Mouse (Mus musculus) activated CD4-positive, CD25-positive, alpha-beta regulatory T cell, adult 4 months (primary cell): ENCODE measurements around the gene Mgat1. TPM values are rescaled to one million over a fixed set of nuclear protein-coding genes. Genes with fewer than 3 reads are reported as not detected.

ENCODE experiments used
- ATAC-seq: one replicate; pipeline ENCODE4 v1.8.0; 2017
- polyA plus RNA-seq, 2 experiments: library from polyadenylated mRNA; unstranded; fragments of 100-300 nt; shearing (Covaris generic); gene quantifications; one replicate each; pipeline ENCODE4 v1.2.1; 2017

Mgat1 gene
- polyA plus RNA-seq, 2 experiments from 2014 or later = 55.3 to 85.9 TPM

DNA sequence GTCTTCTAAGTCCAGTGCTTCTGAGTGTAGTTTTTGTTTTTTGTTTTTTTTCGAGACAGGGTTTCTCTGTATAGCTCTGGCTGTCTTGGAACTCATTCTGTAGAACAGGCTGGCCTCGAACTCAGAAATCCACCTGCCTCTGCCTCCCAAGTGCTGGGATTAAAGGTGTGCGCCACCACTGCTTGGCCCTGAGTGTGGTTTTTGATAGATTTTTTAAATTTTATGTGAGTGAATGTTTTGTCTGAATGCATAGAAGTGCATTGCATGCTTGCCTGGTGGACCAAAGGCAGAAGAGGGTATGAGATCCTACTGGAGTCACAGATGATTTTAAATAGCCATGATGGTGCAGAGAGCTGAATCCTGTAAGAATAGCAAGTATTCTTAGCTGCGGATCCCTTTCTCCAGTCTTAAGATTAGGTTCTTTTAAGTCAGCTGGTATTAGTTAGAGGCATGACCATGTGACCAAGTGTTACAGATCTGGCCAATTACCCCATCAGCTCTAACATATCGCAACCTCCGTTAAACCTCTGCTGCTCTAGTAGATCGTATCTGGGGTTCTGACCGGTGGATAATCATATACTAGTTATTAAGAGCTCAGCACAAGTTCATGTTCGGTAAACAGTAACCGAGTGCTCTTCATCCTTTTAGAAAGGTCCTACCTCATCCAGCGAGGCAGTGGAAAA lies 906 bp upstream of the Mgat1 start:
- no peak for ATAC-seq

DNA sequence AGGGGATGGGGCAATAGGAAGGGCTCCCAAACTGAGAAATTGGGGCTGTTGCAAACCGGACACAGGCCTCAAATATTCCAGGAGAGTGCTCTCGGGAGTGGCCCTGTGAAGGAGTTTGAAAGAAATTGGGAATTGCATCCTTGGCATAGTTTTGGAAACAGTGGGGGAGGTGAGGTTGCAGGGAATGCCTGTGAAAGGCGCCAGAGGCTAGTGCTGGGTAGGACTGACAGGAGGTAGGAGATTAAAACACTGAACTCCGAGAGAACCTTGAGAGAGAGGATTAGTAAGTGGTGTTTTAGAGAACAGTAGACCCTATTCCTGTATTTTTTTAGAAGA lies 572 bp downstream of the Mgat1 start:
- ATAC-seq = no peak

DNA sequence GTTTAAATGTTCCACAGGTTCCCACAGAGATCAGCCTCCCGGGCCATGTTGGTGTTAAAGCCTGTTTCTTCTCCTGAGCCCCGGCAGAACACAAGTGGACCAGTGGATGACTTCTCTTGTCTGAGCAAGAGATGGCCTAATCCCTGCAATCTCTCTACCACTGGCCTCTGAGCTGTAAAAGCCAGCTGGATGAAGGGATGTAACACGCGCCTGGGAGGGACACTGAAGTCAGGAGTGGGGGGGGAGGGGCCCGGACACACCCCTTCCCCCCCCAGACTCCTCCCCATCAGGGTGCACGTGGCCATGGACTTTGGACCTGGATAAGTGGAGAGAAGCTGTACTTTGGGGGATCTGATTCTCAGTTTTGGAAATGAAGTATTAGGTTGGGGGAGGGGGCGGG lies 1.2 kb downstream of the Mgat1 start:
- ATAC-seq = no peak

DNA sequence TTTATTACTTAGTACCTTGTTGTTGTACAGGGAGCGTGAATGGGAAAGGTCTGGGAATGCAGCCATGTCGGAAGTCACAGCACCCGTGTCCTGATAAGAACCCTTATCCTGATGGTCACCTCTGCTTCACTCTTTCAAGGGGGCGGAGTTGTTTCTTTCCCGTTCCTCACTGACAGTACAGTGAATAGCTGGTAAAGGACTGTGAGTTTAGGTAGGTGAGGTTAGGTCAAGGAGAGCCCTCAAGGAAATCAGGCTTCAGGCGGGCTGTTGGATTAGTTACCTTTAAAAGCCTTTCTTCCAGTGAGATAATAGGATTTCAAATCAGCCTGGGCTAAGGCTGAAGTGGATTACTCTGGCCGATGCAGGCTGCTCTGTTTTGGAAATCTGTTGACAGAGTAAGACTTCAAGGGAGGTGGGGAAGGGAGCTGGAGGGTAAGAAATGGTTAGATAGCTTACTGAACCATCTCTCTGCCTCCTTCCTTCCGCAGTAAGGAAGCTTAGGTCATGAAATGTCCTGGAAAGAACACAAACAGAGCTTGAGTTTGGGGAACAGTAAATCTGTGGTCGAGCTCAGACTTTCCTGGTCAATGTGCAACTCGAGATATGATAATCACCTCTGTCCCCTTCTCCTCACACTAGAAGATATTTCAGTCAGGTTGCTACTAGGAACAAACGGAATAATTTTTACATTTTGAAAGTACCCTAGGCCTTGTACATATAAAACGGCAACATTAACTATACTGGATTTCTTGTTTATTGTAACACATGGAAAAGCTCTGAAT lies 1.8 kb downstream of the Mgat1 start:
- no peak for ATAC-seq

DNA sequence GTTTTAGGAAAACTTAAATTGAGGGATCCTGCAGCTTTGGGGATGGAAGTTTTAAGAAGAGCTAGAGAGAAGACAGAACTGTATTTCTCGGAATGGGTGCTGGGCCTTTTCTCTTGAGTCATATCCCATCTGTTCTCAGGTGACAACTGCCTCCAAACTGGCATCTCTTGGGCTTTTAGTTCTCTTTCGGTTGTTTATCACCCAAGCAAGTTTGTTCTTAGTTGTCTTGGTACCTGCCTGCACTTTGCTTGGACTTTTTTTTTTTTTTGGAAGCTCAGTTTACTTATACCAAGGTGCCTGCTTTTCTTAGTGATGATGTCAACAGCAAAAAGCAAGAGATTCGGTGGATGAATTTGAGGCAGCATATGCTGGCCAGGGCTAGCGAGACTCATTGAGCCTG lies 2.5 kb downstream of the Mgat1 start:
- ATAC-seq = no peak

DNA sequence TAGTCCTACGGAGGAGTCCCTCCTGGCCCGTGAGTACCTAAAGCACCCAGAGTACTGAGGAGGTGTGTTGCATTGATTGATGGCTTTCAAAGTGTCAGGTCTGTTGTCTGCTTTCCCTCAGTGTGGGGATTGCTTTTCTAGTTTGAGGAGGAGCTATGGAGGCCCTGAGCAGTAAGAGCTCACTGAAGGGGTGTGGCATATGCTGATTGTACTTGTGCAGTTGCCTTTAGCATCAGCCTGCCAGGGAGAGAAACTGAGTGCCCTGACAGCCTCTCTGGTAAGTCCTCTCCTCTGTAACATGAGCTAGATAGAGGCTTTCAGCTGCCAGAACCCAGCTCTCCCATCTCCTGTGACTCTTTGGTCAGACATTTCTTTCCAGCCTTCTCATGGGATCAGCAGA lies 3.3 kb downstream of the Mgat1 start:
- peak; percentile 4 for ATAC-seq

DNA sequence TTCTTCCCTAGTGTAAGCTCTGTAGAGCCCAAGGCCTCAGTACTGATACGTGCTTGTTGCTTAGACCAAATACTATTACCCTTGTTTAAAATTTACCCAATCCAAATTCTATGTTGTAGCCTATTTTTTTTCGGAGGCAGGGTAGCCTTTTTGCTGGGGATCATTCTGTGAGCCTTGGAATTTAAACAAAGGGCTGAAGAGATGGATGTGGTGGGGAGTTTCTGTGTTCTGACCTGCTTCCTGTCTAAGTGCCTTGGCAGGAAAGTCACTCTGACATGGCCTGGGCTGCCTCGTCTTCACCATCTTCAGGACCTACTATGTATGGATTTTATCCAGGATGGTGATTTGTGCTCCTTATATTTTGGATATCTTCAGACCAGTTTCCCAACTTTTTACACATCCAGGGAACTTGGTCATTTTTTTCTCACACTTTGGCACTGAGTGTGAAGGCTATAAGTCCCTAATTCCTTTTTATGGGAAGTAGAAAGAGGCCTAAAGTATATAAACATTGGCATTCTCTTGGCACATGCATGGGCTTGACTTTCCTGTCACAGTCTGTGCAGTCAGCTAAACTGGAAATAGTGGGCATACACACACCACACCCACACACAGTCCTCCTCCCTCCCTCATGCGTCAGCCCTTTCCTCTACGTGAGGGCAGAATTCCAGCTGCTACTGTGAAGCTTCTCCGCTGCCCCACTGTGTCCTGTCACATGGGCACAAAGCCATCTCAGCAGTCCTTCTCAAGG lies 4.4 kb downstream of the Mgat1 start:
- peak; percentile 12 for ATAC-seq

DNA sequence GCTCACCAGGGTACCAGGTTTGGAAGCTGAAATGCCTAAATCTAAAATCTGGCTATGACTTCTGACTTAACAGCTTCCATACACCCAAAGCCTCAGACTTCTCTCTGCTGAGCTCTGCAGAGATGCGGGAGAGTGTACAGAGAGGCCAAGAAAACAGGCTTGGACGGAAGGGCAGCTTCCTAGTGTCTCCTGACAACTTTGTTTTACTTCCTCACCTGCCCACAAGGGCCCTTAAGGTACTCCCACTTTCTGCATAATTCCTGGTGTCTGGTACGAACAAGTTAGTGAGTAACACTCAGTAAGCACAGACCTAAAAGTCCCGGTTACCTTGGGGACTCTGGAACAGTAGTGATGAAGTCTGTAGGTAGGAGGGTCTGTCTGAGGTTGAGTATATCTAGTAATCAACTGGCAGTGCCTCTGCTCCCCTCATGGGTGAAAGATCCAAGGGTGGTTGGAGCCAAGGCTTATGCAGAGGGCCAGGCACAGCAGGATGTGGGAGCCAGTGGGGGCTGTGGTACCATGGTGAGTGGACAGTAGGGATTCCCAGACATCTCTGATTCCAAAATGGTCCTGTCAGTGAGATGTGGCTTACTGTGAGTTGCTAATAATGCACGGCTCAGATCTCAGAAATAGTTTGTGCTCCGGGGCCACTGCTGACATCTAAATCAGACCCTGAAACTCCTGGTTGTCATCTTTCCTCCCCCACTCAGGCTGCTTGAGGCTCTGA lies 5.1 kb downstream of the Mgat1 start:
- no peak for ATAC-seq

DNA sequence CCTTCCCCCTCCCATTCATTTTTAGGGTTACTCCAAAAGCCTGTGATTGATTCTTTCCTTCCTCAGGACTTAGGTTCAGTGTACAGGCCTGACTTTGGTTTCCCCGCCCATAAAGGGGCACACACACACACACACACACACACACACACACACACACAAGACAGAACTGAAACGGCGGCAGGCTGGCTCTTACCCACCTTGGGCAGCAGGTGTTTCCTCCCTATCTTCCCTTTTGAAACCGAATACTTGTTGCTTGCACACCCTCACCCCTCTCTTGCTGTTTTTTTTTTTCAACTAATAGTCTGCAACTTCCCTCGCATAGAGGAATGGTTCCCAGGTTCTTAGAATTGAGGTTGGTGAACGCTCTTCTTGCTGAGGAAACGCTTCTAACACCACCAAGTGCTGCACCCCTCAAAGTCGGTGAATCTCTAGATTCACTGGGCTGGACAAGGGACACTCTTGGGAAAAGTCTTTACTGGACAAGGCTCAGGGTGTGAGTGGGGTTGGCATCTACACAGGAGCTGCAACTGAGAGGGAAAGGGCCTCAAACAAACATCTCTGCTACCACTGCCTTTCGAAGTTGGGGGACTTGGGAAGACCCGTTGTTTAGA lies 5.9 kb downstream of the Mgat1 start:
- peak; percentile 48 for ATAC-seq

DNA sequence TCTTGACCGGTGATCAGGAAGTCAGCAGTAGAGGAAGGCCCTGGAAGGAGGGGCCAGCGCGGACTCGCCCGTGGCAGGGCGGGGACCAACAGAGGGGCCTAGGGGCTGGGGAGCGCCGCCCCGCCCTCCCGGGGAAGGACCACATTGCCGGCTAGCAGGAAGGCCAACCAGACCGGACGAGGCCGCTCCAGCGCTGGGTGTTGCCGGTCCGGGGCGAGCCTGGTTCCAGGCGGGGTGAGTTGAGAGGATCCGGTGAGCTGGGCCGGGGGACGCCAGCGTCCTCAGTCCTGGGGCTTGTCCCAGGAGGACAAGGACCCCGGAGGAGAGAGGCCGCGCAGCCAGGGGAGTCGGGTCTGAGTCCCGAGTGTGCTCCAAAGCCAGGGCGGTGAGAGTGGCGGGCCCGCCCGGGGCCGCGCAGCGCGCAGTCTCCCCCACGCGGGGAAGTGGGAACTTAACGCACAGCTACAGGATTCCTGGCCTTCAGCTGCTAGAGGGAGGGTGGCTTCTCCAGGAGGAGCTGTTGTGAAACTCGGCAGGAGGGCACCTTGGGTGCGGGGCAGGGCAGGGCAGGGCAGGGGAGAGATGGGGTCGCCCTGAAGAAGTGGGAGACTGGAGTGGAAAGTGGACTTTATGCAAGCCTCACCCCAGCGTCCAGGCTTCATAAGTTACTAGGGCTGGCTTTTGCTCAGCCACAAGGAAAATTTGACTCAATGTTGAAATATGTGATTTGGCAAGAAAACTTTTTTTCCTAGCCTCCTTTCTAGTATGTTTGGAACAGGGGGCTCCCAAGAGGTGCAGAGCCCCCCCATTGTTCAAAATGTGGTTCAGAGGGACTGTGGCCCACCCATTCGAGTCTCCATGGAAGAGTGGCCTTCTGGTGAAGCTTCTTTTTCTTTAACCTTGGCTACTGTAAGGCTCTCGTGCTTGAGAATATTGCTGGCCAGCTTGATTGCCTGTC lies 6.7 kb downstream of the Mgat1 start:
- ATAC-seq = peak; percentile 20

DNA sequence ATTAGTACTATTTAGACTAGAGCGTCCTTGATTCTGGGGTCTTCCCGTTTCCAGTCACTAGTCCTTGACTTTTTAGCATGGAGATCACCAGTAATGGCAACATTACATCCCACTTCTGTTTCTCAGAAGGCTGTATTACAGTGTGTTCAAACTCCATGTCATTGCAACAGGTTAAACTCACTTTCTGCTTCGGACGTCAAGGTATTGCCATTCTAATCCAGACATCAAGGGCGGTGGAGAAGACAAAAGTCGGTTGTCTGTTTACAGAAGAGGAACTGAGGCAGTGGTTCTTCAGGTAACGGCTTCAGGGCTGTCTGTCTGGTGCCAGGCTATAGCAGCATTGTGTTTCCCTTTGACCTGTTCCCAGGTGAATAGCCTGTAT lies 7.4 kb downstream of the Mgat1 start:
- no peak for ATAC-seq

DNA sequence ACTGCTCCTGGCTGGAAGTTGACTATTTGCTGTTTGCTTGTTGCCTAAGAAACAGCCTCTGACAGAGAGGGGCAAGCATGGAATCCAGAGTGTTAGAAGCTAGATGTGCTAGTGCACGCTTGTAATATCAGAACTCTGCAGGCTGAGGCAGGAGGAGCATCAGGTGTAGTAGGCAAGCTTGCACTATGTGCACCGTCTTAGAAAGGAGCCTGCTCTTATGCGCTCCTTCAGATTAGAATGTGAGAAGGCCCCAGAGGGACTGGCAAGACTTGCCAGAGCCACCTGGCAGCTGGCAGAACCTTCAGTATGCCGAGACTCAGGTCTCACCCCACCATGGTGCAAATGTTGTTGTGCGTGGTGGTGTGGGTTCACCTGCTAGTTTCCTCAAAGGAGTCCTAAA lies 8.1 kb downstream of the Mgat1 start:
- no peak for ATAC-seq

DNA sequence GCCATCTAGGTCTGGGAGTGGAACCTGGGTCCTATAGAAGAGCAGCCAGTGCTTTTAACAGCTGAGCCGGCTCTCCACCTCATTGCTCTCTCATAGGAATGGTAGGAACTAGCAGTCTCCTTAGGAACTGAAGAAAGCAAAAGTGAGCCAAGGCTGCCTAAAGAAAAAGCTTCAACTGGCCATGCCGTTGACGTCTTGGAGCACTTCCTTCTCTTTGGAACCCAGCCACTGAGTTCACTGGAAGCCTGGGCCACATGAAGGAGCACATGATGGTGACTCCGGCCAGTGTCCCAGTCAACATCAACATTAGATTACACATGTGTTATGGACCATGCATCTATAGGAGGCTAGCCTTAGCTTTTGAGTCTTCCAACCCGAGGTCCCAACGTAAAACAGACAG lies 9.0 kb downstream of the Mgat1 start:
- no peak for ATAC-seq

DNA sequence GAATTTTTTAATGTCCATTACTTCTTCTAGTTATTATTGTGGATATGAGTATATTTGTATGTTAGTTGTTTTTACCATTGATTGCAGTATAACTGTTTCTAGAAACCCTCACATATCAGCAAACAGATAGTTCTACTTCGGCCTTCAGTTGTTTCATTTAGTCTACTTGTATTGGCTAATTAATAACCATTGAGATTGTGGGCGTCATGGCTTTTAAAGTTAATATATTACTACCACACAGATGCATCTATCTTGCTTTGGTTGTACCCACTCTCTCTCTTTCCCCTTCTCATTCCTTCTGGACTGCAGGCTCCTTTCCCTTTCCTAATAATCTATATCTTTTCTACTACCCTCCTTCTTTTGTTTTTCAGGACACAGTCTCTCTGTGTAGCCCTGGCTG lies 15.3 kb downstream of the Mgat1 start:
- ATAC-seq = no peak

DNA sequence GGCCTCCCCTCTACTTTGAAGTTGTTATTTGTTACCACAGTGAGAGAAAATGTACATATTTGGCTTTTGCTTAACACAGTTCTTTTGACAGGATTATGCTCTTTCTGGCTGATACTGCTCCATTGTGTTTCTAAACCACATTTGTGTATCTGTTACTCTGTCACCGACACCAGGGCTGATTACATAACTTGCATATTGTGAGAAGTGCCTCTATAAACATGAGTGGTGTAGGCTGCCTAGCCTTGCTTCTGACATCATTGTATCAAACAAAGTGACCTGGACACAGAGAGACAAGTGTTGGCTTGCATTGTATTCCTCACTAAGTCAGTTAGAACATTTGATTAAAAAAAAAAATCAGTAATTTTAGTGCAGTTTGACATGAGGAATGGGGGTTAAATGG lies 15.8 kb downstream of the Mgat1 start:
- no peak for ATAC-seq

DNA sequence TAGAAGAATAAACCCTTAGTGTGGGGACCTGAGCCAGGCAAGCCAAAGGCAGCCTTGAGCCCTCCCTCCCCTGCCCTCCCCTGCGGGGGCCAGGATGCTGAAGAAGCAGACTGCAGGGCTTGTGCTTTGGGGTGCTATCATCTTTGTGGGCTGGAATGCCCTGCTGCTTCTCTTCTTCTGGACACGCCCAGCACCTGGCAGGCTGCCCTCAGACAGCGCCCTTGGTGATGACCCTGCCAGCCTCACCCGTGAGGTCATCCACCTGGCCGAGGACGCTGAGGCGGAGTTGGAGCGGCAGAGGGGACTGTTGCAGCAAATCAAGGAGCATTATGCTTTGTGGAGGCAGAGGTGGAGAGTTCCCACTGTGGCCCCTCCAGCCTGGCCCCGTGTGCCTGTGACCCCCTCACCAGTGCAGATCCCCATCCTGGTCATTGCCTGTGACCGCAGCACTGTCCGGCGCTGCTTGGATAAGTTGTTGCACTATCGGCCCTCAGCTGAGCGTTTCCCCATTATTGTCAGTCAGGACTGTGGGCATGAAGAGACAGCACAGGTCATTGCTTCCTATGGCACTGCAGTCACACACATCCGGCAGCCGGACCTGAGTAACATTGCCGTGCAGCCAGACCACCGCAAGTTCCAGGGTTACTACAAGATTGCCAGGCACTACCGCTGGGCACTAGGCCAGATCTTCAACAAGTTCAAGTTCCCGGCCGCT lies 16.8 kb downstream of the Mgat1 start:
- ATAC-seq = no peak

DNA sequence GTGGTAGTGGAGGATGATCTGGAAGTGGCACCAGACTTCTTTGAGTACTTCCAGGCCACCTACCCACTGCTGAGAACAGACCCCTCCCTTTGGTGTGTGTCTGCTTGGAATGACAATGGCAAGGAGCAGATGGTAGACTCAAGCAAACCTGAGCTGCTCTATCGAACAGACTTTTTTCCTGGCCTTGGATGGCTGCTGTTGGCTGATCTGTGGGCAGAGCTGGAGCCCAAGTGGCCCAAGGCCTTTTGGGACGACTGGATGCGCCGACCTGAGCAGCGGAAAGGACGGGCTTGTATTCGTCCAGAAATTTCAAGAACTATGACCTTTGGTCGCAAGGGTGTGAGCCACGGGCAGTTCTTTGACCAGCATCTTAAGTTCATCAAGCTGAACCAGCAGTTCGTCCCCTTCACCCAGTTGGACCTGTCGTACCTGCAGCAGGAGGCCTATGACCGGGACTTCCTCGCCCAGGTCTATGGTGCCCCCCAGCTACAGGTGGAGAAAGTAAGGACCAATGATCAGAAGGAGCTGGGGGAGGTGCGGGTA lies 17.4 kb downstream of the Mgat1 start:
- ATAC-seq = no peak

DNA sequence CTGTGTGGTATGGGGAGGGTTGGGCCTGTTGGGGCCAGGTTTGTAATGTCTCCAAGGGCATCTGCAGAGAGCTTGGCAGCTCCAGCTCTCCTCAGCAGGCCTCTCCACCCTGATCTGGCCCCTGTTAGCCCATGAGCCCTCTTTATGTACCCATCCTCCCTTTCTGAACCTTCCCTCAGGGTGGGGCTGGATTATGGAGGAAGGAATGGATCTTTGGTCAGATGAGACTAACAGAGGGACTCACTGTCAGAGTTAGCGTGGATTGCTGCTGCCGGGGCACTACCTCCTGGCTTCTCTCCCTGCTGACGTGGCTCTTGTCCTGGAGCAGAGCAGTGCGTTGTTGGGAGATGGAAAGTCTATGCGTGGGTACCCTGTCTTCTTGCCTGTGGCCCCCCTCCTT lies 18.3 kb downstream of the Mgat1 start:
- no peak for ATAC-seq

DNA sequence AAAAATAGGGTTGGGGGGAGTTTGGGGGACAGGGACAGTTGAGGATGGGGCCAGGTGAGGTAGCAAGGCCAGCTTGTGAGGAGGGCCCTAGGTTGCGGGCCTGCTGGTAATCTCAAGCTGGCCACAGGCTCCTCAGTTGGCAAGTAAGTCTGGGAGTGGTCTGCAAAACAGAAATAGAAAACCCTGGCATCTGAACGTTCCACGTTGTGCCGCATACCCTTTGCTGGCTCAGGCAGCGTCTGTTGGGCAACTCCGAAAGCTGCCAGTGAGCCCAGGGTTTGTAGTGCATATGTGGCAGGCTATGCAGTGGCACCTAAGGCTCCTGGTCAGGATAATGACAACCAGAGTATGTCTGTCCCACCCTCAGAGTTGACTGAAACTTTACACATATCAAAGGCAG lies 19.2 kb downstream of the Mgat1 start:
- no peak for ATAC-seq

DNA sequence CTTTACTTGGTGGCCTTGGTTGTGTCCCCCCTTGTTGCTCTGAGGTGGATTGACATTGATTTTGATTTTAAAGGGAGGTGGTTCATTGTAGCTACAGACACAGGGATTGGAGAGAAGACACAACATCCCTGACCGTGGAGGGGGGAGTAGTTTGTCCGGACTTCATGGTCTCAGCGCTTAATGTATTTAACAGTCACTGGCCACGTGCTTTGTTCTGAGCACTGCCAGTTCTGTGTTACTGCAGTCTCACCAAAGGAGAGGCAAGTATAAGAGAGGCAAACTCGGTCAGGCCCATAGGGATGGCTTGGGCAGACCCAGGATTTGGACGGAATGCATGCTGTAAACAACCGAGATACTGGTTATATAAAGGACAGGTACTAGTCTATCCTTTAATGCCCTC lies 20.1 kb downstream of the Mgat1 start:
- ATAC-seq = no peak

DNA sequence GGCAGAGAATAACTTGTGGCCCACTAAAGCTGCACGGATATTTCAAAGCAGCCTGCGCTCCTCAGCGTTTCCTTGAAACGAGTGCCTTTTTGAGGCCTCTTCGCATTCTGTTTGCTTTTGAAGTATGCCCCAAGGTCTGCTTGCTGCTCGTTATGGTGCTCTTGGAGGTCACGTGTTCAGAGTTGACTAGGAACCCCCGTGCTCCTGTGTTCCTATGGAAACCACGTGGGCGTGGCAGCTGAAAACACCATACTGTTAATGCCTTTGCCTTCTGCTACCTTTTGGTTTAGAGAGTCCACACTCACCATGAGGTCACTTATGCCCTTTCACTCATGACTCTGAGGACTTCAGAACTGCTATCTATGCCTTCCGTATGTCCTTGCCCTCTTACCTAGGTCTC lies 20.6 kb downstream of the Mgat1 start:
- ATAC-seq = peak; percentile 65
